Mouse (Mus musculus): ENCODE data around the gene Hist2h2ab. TPM values are rescaled to one million over a fixed set of nuclear protein-coding genes. Genes with fewer than 3 reads are reported as not detected.
"Not testable (repeated sequence)": the region's sequence is repeated elsewhere in the genome, so short reads cannot be mapped to it uniquely, and the experiment has no call there.

Hist2h2ab gene
- total RNA-seq, 2 experiments from 2014 or later: 10.3 to 10.7 TPM

- DNase-seq: no peak
These were observed 21.5 kb upstream of the Hist2h2ab start for GRCm38 (mm10) chr3:96198181-96198580.

- DNase-seq: not testable (repeated sequence)
These were observed 20.9 kb upstream of the Hist2h2ab start for GRCm38 (mm10) chr3:96198601-96199251.

DNA sequence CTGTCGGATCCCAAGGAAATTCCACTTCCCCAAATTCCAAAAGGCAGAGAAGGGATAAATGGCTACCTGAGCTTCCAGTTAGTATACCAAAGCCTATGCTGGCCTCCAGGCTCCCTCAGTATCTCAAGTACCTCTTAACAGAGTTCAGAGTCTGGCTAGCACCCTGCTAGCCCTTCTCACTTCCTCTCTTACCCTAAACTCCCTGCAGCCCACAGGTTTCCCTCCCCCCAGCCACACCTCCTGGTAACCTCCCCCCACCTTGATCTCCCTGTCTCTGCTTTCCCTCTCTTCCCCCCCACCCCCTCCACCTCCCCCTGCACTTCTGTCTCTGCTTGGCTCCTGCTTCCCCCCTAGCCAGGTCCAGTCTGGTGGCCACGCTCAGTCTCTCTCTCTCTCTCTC is 19.9 kb upstream of the Hist2h2ab start:
- no peak for DNase-seq

DNA sequence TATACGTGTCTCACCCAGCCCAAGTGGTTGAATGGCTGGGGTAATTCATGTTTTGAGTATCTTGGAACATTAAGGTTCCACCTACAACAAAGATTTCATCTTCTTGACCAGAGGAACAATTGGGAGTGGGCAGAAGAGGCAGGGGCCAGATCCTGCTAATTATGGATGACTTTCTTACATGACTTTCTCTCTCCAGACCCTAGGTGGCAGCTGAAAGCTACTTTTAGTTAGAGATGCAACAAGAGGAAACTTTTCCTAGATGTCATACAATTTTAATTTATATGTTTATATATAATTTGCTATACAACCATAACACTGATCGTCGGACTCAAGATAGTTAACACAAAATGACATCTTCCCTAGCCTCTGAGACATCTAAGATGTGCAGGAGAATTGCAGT is 11.8 kb upstream of the Hist2h2ab start:
- DNase-seq: no peak

GRCm38 (mm10) chr3:96209242-96209641 is 10.4 kb upstream of the Hist2h2ab start:
- peak; percentile 34 for DNase-seq

- no peak for DNase-seq
These were observed 449 bp upstream of the Hist2h2ab start for GRCm38 (mm10) chr3:96219191-96219641.

GRCm38 (mm10) chr3:96220131-96220764 is 583 bp downstream of the Hist2h2ab start:
- DNase-seq: not testable (repeated sequence)

DNA sequence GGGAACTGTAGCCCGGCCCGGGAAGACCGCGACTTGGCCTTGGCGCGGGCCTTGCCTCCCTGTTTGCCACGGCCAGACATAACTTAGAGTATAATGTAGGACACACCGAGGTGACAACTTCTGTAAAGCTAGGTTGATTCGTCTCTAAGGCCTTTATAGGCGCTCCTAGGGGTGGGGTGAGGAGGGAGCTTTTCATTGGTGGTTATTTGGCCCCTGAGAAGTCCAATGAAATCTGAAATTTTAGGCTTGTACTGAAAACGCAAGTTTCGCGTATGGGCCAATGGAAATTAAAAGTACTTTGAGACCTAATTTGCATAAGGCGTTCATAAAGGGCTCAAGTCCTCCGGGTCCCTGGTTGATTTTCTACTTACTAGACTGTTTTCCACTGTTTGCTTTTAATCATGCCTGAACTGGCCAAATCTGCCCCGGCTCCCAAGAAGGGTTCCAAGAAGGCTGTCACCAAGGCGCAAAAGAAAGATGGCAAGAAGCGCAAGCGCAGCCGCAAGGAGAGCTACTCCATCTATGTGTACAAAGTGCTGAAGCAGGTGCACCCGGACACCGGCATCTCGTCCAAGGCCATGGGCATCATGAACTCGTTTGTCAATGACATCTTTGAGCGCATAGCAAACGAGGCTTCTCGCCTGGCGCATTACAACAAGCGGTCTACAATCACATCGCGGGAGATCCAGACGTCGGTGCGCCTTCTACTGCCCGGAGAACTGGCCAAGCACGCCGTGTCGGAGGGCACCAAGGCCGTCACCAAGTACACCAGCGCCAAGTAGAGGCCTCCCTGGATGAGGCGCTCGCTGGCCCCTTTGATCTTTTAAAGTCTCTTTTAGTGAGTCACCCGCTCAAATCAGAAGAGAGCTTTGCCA is 1.3 kb downstream of the Hist2h2ab start, which contains the start of the genes Hist2h2ac and Hist2h2be:
Hist2h2ac (minus strand) TSS at position 116 of the 875 bp plus-strand sequence.
Hist2h2be (plus strand) TSS at position 355 of the 875 bp plus-strand sequence.
- DNase-seq: peak; percentile 48

GRCm38 (mm10) chr3:96221640-96222038 is 2.0 kb downstream of the Hist2h2ab start:
- no peak for DNase-seq

- no peak for DNase-seq
These were observed 3.1 kb downstream of the Hist2h2ab start for GRCm38 (mm10) chr3:96222774-96223173.

GRCm38 (mm10) chr3:96225421-96225820 is 5.8 kb downstream of the Hist2h2ab start:
- no peak for DNase-seq

- no peak for DNase-seq
These were observed 7.3 kb downstream of the Hist2h2ab start for GRCm38 (mm10) chr3:96226695-96227648.

DNA sequence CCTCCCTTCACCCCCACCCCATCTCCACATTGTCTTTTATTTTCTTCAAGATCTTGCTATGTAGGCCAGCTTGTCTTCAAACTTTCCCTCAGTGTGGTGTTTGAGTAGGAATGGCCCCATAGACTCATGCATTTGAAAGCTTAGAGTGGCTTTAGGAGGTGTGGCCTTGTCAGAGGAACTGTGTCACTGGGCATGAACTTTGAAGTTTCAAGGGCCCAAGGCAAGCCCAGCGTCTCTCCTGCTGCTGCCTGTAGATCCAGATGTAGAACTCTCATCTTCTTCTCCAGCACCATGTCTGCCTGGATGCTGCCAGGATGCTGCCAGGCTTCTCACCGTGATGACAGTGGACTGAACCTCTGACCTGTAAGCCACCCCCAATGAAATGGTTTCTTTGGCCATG is 9.2 kb downstream of the Hist2h2ab start:
- no peak for DNase-seq

GRCm38 (mm10) chr3:96230404-96230803 is 10.7 kb downstream of the Hist2h2ab start:
- no peak for DNase-seq

DNA sequence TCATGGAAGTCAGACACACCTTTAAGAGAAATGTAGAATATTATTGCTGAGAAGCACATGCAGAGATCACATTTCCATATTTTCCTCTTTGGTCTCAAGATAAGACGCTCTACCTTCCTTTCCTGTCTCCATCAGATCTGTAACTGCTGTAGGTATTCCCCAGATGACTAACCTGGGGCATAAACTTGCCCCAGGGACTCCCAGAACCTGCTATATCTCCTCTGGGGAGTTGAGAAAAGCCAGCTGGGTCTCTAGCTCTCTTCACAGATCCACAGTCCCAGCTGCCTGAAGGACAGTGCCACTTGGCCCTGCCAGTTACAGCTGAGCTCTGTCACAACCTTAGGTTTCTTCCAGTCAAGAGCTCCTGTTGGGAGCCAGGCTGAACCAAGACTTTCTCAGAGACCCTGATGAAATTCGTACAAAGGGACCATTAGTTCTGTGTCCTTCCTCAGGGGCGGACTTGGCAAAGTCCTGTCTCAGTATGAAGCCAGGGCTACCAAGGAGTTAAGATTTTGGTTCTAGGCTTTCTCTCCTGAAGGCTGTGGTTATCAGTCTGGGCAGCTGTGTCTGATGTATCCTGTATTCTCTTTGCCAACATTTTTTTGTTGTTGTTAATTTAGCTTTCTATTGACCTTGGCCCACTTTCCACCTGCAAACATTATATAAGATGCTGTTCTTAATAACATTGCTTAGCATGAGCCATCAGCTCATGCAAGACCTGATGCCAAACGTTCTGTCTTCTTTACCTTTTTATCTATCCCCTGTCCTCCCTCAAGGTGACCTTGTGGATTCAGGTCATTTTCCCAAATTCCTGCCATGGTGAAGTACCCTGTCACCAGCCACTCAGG is 11.5 kb downstream of the Hist2h2ab start:
- no peak for DNase-seq

DNA sequence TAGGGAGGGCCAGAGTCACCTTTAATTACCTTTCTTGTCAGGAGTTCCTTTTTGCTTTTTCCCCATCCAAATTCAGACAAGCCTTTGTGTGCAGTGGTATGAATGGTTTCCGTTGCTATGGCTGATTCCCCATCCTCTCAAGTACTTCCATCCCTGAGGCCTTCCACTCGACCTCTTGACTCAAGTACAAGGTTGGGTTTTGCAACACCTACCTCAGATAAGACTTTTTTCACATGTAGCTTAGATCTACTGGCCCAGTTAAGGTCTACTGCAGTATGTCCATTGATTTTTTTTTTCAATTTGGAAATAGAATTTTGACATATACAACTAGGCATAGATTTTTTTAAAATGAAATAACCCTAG is 12.1 kb downstream of the Hist2h2ab start:
- DNase-seq: no peak

GRCm38 (mm10) chr3:96234914-96235313 is 15.2 kb downstream of the Hist2h2ab start:
- DNase-seq: no peak

DNA sequence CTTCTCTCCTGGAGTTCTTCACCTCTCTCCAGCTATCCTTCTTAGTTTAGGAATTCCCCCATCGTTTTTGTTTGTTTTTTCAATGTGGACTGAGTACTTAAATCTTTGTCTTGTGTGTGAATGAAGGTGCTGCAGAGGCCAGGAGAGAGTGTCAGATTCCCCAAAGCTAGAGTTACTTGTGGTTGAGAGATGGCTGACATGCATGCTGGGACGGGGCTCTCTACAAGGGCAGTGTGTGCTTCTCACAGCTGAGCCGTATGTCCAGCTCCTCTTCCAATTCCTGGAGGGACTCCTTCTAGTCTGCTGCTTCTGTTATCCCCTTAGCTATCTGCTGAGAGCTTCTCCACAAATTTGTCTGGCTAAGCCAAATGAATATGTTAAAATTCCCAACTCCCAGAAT is 16.2 kb downstream of the Hist2h2ab start:
- no peak for DNase-seq

DNA sequence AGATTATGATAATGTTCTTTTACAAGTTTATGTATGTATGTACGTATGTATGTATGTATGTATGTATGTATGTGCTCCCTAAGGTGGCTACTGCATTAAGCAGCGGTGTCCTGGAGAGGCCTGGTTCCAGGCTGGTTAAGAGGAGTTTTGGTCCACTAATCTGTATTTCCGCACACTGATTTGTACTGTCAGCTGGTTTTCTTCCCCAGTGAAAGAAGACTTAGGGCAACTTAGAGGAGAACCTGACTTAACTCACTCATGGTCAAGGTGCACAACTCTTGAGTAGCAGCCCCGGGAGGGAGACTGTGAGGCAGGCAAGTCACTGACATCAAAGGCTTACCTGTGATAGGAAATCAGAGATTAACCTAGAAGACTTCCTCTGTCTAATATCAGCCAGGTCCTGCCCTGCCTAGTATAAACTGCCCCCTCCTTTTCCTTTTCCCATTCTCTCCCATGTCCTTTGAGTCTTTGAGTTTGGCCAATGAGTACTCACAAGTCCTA is 17.2 kb downstream of the Hist2h2ab start:
- DNase-seq: no peak

- no peak for DNase-seq
These were observed 17.8 kb downstream of the Hist2h2ab start for GRCm38 (mm10) chr3:96237335-96237903.
